Mouse (Mus musculus) liver, adult 2 months (tissue): ENCODE data around the gene Pard3. TPM values are rescaled to one million over a fixed set of nuclear protein-coding genes. Genes with fewer than 3 reads are reported as not detected.
A peak's percentile ranks its signal among the peaks of the same experiment; 100 is the strongest.

ENCODE experiments used
- DNase-seq: peaks from one replicate; pipeline ENCODE4 v3.0.0-alpha.2; 2011; ENCODE audit warnings: low read depth, low spot score; ENCODE audit errors: extremely low read depth
- H3K27ac ChIP-seq: fragments of 200-500 bp; replicated peaks from 2 replicates; pipeline ENCODE4 v1.5.1; 2012; ENCODE audit warnings: low read depth, mild to moderate bottlenecking, control low read depth, inconsistent platforms, low read length; ENCODE audit not compliant: insufficient read depth
- H3K27me3 ChIP-seq: fragments of 200-500 bp; 2 replicates; pipeline ENCODE4 v1.6.1; 2012; ENCODE audit warnings: mild to moderate bottlenecking, moderate library complexity, low read length, inconsistent platforms; ENCODE audit not compliant: control insufficient read depth, insufficient read depth
- H3K36me3 ChIP-seq: fragments of 200-500 bp; 2 replicates; pipeline ENCODE4 v1.6.1; 2012; ENCODE audit warnings: low read length, inconsistent platforms; ENCODE audit not compliant: control insufficient read depth, insufficient read depth
- H3K4me1 ChIP-seq: fragments of 200-500 bp; 2 replicates; pipeline ENCODE4 v1.6.1; 2011; ENCODE audit warnings: low read length; ENCODE audit not compliant: control insufficient read depth, insufficient read depth
- H3K4me3 ChIP-seq: fragments of 200-500 bp; 2 replicates; pipeline ENCODE4 v1.5.1; 2011; ENCODE audit warnings: low read depth, mild to moderate bottlenecking, control low read depth, low read length, moderate library complexity; ENCODE audit not compliant: insufficient read depth
- H3K79me2 ChIP-seq: fragments of 200-500 bp; 2 replicates; pipeline ENCODE4 v1.6.1; 2012; ENCODE audit warnings: inconsistent platforms, mild to moderate bottlenecking, low read length, moderate library complexity; ENCODE audit not compliant: control insufficient read depth, insufficient read depth
- H3K9ac ChIP-seq: fragments of 200-500 bp; 2 replicates; pipeline ENCODE4 v1.6.1; 2012; ENCODE audit warnings: low read depth, mild to moderate bottlenecking, control low read depth, inconsistent platforms, low read length
- CTCF ChIP-seq: fragments of 200-500 bp; IDR thresholded peaks from 2 replicates; pipeline ENCODE4 v1.5.1; 2011; ENCODE audit warnings: low read depth, low read length, control low read depth
- POLR2A ChIP-seq: fragments of 200-500 bp; IDR thresholded peaks from 2 replicates; pipeline ENCODE4 v1.6.1; 2011; ENCODE audit warnings: low read length, control low read depth; ENCODE audit not compliant: insufficient read depth; ENCODE audit errors: extremely low read depth
- WGBS: fragments of 180-500 bp; shearing (Covaris S2); methylation state at CpG from one replicate; pipeline ENCODE4 v1.1.7; 2018; 5-methylcytosine and 5-hydroxymethylcytosine counted together
- polyA plus RNA-seq: library from polyadenylated mRNA; depleted of rRNA; stranded (reverse); fragments of >200 nt; gene quantifications from 2 replicates; pipeline ENCODE4 v1.2.3, GENCODE M21; 2012
- total RNA-seq: library from RNA; depleted of rRNA; stranded (reverse); fragments of >200 nt; gene quantifications from 2 replicates; pipeline ENCODE4 v1.2.3, GENCODE M21; 2014

Gene Pard3
- total and polyA plus RNA-seq, 2 experiments: 47.4 to 61.4 TPM

GRCm38 (mm10) chr8:127214338-127214737, 150.6 kb downstream of the Pard3 start:
- TF ChIP-seq POLR2A (no peak), CTCF (no peak)
- H3K79me2 ChIP-seq: peaks cover 39% of the 10 kb centered on the region
- no peaks in the 10 kb centered on the region for H3K27me3 ChIP-seq
- H3K9ac ChIP-seq: no peak overlapping the region
- H3K4me1 ChIP-seq: peaks cover 5% of the 10 kb centered on the region; the same call in 1 of the 2 replicates
- H3K36me3 ChIP-seq: no peaks in the 10 kb centered on the region
- H3K27ac ChIP-seq: no peak overlapping the region
- WGBS: 70% methylated on average over 8 of the region's 8 CpGs
- DNase-seq: no peak
- no peak overlapping the region for H3K4me3 ChIP-seq

- H3K27ac ChIP-seq: no peak overlapping the region
- H3K36me3 ChIP-seq: no peaks in the 10 kb centered on the region
- H3K79me2 ChIP-seq: peaks cover 41% of the 10 kb centered on the region
- H3K9ac ChIP-seq: no peak overlapping the region
- no peak for DNase-seq
- H3K4me3 ChIP-seq: no peak overlapping the region
- TF ChIP-seq CTCF (no peak), POLR2A (no peak)
- H3K27me3 ChIP-seq: no peaks in the 10 kb centered on the region
- peaks cover 5% of the 10 kb centered on the region; the same call in 1 of the 2 replicates for H3K4me1 ChIP-seq
- 89% methylated on average over 4 of the region's 4 CpGs for WGBS
These were observed 151.2 kb downstream of the Pard3 start for GRCm38 (mm10) chr8:127214748-127215433.

GRCm38 (mm10) chr8:127220206-127220605, 156.5 kb downstream of the Pard3 start:
- Histone ChIP-seq H3K9ac (no peak overlapping the region), H3K27ac (no peak overlapping the region), H3K4me1 (no peaks in the 10 kb centered on the region), H3K79me2 (peaks cover 28% of the 10 kb centered on the region; the same call in 1 of the 2 replicates), H3K4me3 (no peak overlapping the region), H3K27me3 (no peaks in the 10 kb centered on the region), H3K36me3 (no peaks in the 10 kb centered on the region)
- no peak for TF ChIP-seq POLR2A
- no peak for TF ChIP-seq CTCF
- DNase-seq: no peak
- 88% methylated on average over 5 of the region's 5 CpGs for WGBS

- no peak for TF ChIP-seq POLR2A
- no peak for TF ChIP-seq CTCF
- no peak overlapping the region for H3K27ac ChIP-seq
- H3K9ac ChIP-seq: no peak overlapping the region
- no peaks in the 10 kb centered on the region for H3K4me1 ChIP-seq
- H3K4me3 ChIP-seq: no peak overlapping the region
- no peak for DNase-seq
- 59% methylated on average over 7 of the region's 7 CpGs for WGBS
- no peaks in the 10 kb centered on the region for H3K36me3 ChIP-seq
- H3K27me3 ChIP-seq: no peaks in the 10 kb centered on the region
- peaks cover 25% of the 10 kb centered on the region; the same call in 1 of the 2 replicates for H3K79me2 ChIP-seq
These were observed 156.9 kb downstream of the Pard3 start for GRCm38 (mm10) chr8:127220615-127221014.

GRCm38 (mm10) chr8:127222361-127222760, 158.7 kb downstream of the Pard3 start:
- Histone ChIP-seq H3K27ac (no peak overlapping the region), H3K4me3 (no peak overlapping the region), H3K36me3 (no peaks in the 10 kb centered on the region), H3K27me3 (no peaks in the 10 kb centered on the region), H3K9ac (no peak overlapping the region), H3K4me1 (peaks cover 6% of the 10 kb centered on the region), H3K79me2 (peaks cover 27% of the 10 kb centered on the region; the same call in 1 of the 2 replicates)
- no peak for TF ChIP-seq POLR2A
- TF ChIP-seq CTCF: no peak
- WGBS: 77% methylated on average over 3 of the region's 3 CpGs
- no peak for DNase-seq

- no peak overlapping the region for H3K4me3 ChIP-seq
- no peak for TF ChIP-seq CTCF
- TF ChIP-seq POLR2A: no peak
- H3K9ac ChIP-seq: no peak overlapping the region
- H3K4me1 ChIP-seq: peaks cover 18% of the 10 kb centered on the region
- 14% methylated on average over 1 of the region's 1 CpGs for WGBS
- no peaks in the 10 kb centered on the region for H3K27me3 ChIP-seq
- peaks cover 18% of the 10 kb centered on the region for H3K79me2 ChIP-seq
- H3K27ac ChIP-seq: no peak overlapping the region
- peak; percentile 33 for DNase-seq
- H3K36me3 ChIP-seq: no peaks in the 10 kb centered on the region
These were observed 163.3 kb downstream of the Pard3 start for GRCm38 (mm10) chr8:127226996-127227395.
